Mouse (Mus musculus): Measurements from ENCODE around the gene Srpx2. TPM values are rescaled to one million over a fixed set of nuclear protein-coding genes. Genes with fewer than 3 reads are reported as not detected.

Gene Srpx2
- total RNA-seq, 1 experiment from 2014 or later = not detected

Other genes with a start within 250 kb of the Srpx2 start
- 0.05 TPM in 1 of 2 replicates, not detected in the other for gene Pcdh19, start 219.4 kb upstream of the Srpx2 start, total RNA-seq (2017)
- gene Tnmd, start 57.4 kb upstream of the Srpx2 start, total RNA-seq (2017) = not detected in 2 replicates
- 9.6 and 11.0 TPM in 2 replicates for gene Tspan6, start 10.0 kb upstream of the Srpx2 start, total RNA-seq (2017)
- gene Sytl4, start 73.4 kb downstream of the Srpx2 start, total RNA-seq (2017) = 5.8 and 7.4 TPM in 2 replicates
- 72.9 and 102 TPM in 2 replicates for gene Cstf2, start 150.8 kb downstream of the Srpx2 start, total RNA-seq (2017)

Measured in common myeloid progenitor, adult 5-6 weeks (primary cell).